Mouse (Mus musculus) ES-Bruce4 (cell line): ENCODE results near the gene Irx5.
A peak's percentile ranks its signal among the peaks of the same experiment; 100 is the strongest.

Experiments used
- CTCF ChIP-seq: IDR thresholded peaks from one replicate; pipeline ENCODE4 v1.8.1; 2011; ENCODE audit warnings: low read depth, low read length
- POLR2A ChIP-seq: IDR thresholded peaks from one replicate; pipeline ENCODE4 v1.8.1; 2011; ENCODE audit warnings: low read length; ENCODE audit not compliant: insufficient read depth

GRCm38 (mm10) chr8:92366736-92367267 is 9.4 kb downstream of the Irx5 start:
- TF ChIP-seq CTCF = peak; percentile 56
- no peak for TF ChIP-seq POLR2A
